Comparison of ENCODE assay signal across 8 mouse cellular contexts in the genomic region with DNA sequence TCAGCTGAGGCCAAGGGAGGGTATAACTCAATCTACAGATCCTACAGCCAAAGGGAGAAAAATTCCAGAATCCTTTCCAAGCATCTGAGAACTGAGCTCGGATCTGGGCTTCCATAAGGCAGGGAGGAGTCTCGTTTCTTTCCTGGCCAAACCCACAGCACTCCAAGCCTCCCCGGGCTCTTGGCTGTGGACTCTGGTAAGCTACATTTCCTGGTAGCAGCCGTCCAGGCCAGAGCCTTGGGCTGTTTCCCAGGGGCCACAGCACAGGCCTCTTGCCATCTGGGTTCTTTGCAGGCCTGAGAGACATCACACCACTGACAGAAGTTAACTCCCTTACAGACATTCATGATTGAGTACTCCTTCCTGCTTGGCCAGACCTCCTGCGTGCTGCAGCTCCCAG.
A peak's percentile ranks its signal among the peaks of the same experiment; 100 is the strongest.
DNase-seq lines count a peak whose midpoint lies in the region; ATAC-seq and TF ChIP-seq lines count a peak whose summit lies in the region.

No protein-coding gene starts in this region.

- peak; percentile 51 for DNase-seq in cerebellum, adult 11-12 months
- DNase-seq in cerebellum, postnatal 4 days (ENCODE audit: low spot score in 2 of 2): no peak
- peak; percentile 57 for DNase-seq in liver, adult 2 months (ENCODE audit: extremely low read depth, low read depth, low spot score)
- no peak for DNase-seq in liver, postnatal 0 days
- peak; percentile 75 for DNase-seq in gastrocnemius, postnatal 14 days
- DNase-seq in ovary, postnatal 10 days (ENCODE audit: low spot score): peak; percentile 3
- DNase-seq in testis, postnatal 14 days (ENCODE audit: low spot score): no peak
- no peak for DNase-seq in embryo, embryonic 10.5 days (ENCODE audit: low spot score)

- no peak for ATAC-seq in liver, postnatal 0 days

- no peak for TF ChIP-seq POLR2A in liver, adult 2 months (IDR thresholded peaks at IDR 0.05; ENCODE audit: extremely low read depth, insufficient read depth, low read length)

- H3K36me3 ChIP-seq in liver, adult 2 months (ENCODE audit: control insufficient read depth, insufficient read depth, low read length): peaks cover 4% of the 10 kb centered on the region; the same call in 1 of the 2 replicates
- peaks cover 59% of the 10 kb centered on the region for H3K36me3 ChIP-seq in liver, postnatal 0 days (replicated peaks; ENCODE audit: insufficient read depth, low read length)

- no peak for TF ChIP-seq EP300 in liver, postnatal 0 days (IDR thresholded peaks at IDR 0.05; ENCODE audit: low read depth)

- intact Hi-C loops in gastrocnemius, postnatal 14 days (cut with DNase I; ENCODE audit: low total_unique reads): no loop called here

- TF ChIP-seq CTCF in liver, adult 2 months (IDR thresholded peaks at IDR 0.05; ENCODE audit: low read depth, low read length): no peak
- no peak for TF ChIP-seq CTCF in liver, postnatal 0 days (IDR thresholded peaks at IDR 0.05; ENCODE audit: low read depth)

- H3K4me2 ChIP-seq in liver, postnatal 0 days (ENCODE audit: low read depth, low read length): no peak overlapping the region

- peaks cover 22% of the 10 kb centered on the region for H3K4me1 ChIP-seq in liver, adult 2 months (ENCODE audit: control insufficient read depth, insufficient read depth, low read length)
- H3K4me1 ChIP-seq in liver, postnatal 0 days (ENCODE audit: insufficient read depth): peaks cover 5% of the 10 kb centered on the region; the same call in 1 of the 2 replicates

- H3K9ac ChIP-seq in liver, adult 2 months (ENCODE audit: low read depth, low read length): no peak overlapping the region
- no peak overlapping the region for H3K9ac ChIP-seq in liver, postnatal 0 days (replicated peaks)

- no peaks in the 10 kb centered on the region for H3K9me3 ChIP-seq in liver, postnatal 0 days (ENCODE audit: low read length)

- H3K27ac ChIP-seq in liver, adult 2 months (replicated peaks; ENCODE audit: insufficient read depth, low read depth, low read length): 0 out of 2 replicates have a peak overlapping the region, but pooled peaks have one; percentile 16
- H3K27ac ChIP-seq in liver, postnatal 0 days (ENCODE audit: low read depth): no peak overlapping the region

- 13% methylated on average over 5 of the region's 5 CpGs for WGBS in liver, adult 2 months
- 65% methylated on average over 5 of the region's 5 CpGs for WGBS in liver, postnatal 0 days (ENCODE audit: insufficient replicate concordance)

- no peak overlapping the region for H3K4me3 ChIP-seq in liver, adult 2 months (ENCODE audit: insufficient read depth, low read depth, low read length)
- H3K4me3 ChIP-seq in liver, postnatal 0 days (ENCODE audit: low read depth, low read length): no peak overlapping the region

- H3K27me3 ChIP-seq in liver, adult 2 months (ENCODE audit: control insufficient read depth, insufficient read depth, low read length): no peaks in the 10 kb centered on the region
- H3K27me3 ChIP-seq in liver, postnatal 0 days (ENCODE audit: insufficient read depth, low read length): no peaks in the 10 kb centered on the region

- H3K79me2 ChIP-seq in liver, adult 2 months (ENCODE audit: control insufficient read depth, insufficient read depth, low read length): no peaks in the 10 kb centered on the region

Comparison
In these comparisons a context has a peak if more than half of its experiments do, and no peak if none do; other contexts are left out.
1. DNase-seq: peak in cerebellum, adult 11-12 months (single experiment), liver, adult 2 months (single experiment), gastrocnemius, postnatal 14 days (single experiment) and ovary, postnatal 10 days (single experiment); none in cerebellum, postnatal 4 days (0 of 2), liver, postnatal 0 days (single experiment), testis, postnatal 14 days (single experiment) and embryo, embryonic 10.5 days (single experiment).